Mouse (Mus musculus): ENCODE measurements around the gene Galr3. TPM values are rescaled to one million over a fixed set of nuclear protein-coding genes. Genes with fewer than 3 reads are reported as not detected.
A peak's percentile ranks its signal among the peaks of the same experiment; 100 is the strongest.

Galr3 gene
- polyA plus RNA-seq, 1 experiment from 2014 or later, result 0.17 TPM

DNA sequence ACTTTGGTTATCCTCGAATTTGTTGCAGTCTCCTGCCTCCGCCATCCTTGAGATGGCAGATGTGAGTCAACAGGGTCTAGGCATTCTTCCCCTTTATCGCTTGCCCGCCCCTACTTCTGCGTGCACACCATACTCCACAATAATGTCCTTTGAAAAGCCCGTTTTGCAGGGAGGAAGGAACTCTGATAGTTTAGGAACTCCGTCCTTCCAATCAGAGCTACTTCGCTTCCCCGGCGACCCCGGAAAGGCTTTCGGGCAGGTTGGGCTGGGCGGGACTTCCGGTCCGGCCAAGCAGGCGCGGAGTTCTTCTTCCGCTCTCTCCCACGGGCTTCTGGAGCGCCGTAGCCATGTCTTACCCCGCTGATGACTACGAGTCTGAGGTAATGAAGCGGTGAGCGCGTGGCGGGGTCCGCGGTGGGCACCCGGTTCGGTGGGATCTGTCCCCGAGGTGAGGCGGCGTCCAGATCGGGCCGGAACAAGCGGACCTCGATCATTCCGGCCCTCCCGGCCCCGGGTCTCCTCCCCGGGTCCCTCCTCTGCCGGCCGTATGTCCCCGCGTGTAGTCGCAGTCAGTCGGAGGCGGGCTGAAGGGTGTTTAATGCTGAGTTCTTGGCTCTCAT, 33.3 kb downstream of the Galr3 start, which contains the start of gene Eif3l:
Eif3l (plus strand) TSS at position 267 of the 620 bp plus-strand sequence.
- peaks cover 33% of the 10 kb centered on the region for H3K36me3 ChIP-seq
- peak within 1 kb of the TSS; percentile 89 for H3K27ac ChIP-seq (replicated peaks)
- peak; percentile 91 for ATAC-seq (ENCODE audit: low FRiP score)
- no peaks in the 10 kb centered on the region for H3K27me3 ChIP-seq (replicated peaks)
- peaks cover 22% of the 10 kb centered on the region for H3K4me1 ChIP-seq
- H3K4me3 ChIP-seq (replicated peaks), result peak within 1 kb of the TSS; percentile 97
- H3K9ac ChIP-seq (replicated peaks), result peak within 1 kb of the TSS; percentile 81
- WGBS, result under 1% methylated on average over 49 of the region's 49 CpGs
- H3K9me3 ChIP-seq (replicated peaks), result no peaks in the 10 kb centered on the region
- peak within 1 kb of the TSS; percentile 89 for H3K4me2 ChIP-seq

- peak overlapping the region; percentile 97 for H3K4me3 ChIP-seq (replicated peaks)
- H3K9me3 ChIP-seq (replicated peaks), result no peaks in the 10 kb centered on the region
- peak overlapping the region; percentile 81 for H3K9ac ChIP-seq (replicated peaks)
- no peak overlapping the region for H3K27ac ChIP-seq (replicated peaks)
- peaks cover 22% of the 10 kb centered on the region for H3K4me1 ChIP-seq
- peaks cover 38% of the 10 kb centered on the region for H3K36me3 ChIP-seq
- no peaks in the 10 kb centered on the region for H3K27me3 ChIP-seq (replicated peaks)
- WGBS, result 39% methylated on average over 15 of the region's 15 CpGs
- H3K4me2 ChIP-seq, result peak overlapping the region; percentile 89
- no peak for ATAC-seq (ENCODE audit: low FRiP score)
These were observed 34.1 kb downstream of the Galr3 start for GRCm38 (mm10) chr15:79075658-79076365.

- peaks cover 17% of the 10 kb centered on the region for H3K4me1 ChIP-seq
- H3K4me2 ChIP-seq, result no peak overlapping the region
- peaks cover 75% of the 10 kb centered on the region for H3K36me3 ChIP-seq
- no peaks in the 10 kb centered on the region for H3K9me3 ChIP-seq (replicated peaks)
- no peak overlapping the region for H3K4me3 ChIP-seq (replicated peaks)
- 91% methylated on average over 7 of the region's 7 CpGs for WGBS
- H3K27me3 ChIP-seq (replicated peaks), result no peaks in the 10 kb centered on the region
- ATAC-seq (ENCODE audit: low FRiP score), result no peak
- no peak overlapping the region for H3K27ac ChIP-seq (replicated peaks)
- no peak overlapping the region for H3K9ac ChIP-seq (replicated peaks)
These were observed 37.9 kb downstream of the Galr3 start for GRCm38 (mm10) chr15:79079567-79079966.

DNA sequence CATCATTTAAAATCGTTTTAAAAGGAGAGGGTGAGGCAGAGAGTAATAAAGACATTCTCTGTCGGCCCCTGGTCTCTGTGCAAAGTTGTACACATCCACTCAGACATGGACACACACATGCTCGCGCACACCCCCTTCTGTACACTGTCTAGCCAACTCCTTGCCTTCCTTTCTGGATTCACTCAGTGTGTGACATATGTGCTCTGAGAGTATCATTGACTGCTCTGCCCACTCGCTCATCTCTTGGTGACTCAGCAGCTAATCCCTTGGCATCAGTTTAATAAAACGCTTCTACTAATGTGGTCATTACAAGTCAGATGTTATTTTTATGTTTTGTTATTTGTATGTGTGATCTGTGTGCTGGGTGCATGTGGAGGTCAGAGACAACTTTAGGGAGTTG, 50.6 kb downstream of the Galr3 start:
- Histone ChIP-seq H3K27ac (replicated peaks) (no peak overlapping the region), H3K36me3 (peaks cover 77% of the 10 kb centered on the region), H3K9me3 (replicated peaks) (no peaks in the 10 kb centered on the region), H3K9ac (replicated peaks) (no peak overlapping the region), H3K4me3 (replicated peaks) (no peak overlapping the region), H3K27me3 (replicated peaks) (no peaks in the 10 kb centered on the region), H3K4me1 (peaks cover 1% of the 10 kb centered on the region; the same call in 1 of the 2 replicates), H3K4me2 (no peak overlapping the region)
- 92% methylated on average over 6 of the region's 6 CpGs for WGBS
- ATAC-seq (ENCODE audit: low FRiP score), result no peak

Small RNAs within 50 kb of the gene (microRNA-seq; reads per million reads assigned to microRNA genes)
- gene Mir6956, result not detected

Other genes with a start within 250 kb of the Galr3 start
- gene Card10, start 238.8 kb upstream of the Galr3 start, polyA plus RNA-seq (2015; fragmentation: Nextera tagmentation; extraction: Ambion mirVana), result 1.9 and 3.7 TPM in 2 replicates
- gene Cdc42ep1, start 199.3 kb upstream of the Galr3 start, polyA plus RNA-seq (2015; fragmentation: Nextera tagmentation; extraction: Ambion mirVana), result 12.0 and 16.2 TPM in 2 replicates
- 26.1 TPM in 1 of 2 replicates, not detected in the other for gene Lgals2, start 186.4 kb upstream of the Galr3 start, polyA plus RNA-seq (2015; fragmentation: Nextera tagmentation; extraction: Ambion mirVana)
- gene Gga1, start 164.7 kb upstream of the Galr3 start, polyA plus RNA-seq (2015; fragmentation: Nextera tagmentation; extraction: Ambion mirVana), result 42.6 and 44.1 TPM in 2 replicates
- gene Gm49510, start 142.2 kb upstream of the Galr3 start, polyA plus RNA-seq (2015; fragmentation: Nextera tagmentation; extraction: Ambion mirVana), result not detected in 2 replicates
- gene Sh3bp1, start 142.1 kb upstream of the Galr3 start, polyA plus RNA-seq (2015; fragmentation: Nextera tagmentation; extraction: Ambion mirVana), result 3.7 and 16.9 TPM in 2 replicates
- gene Pdxp, start 128.0 kb upstream of the Galr3 start, polyA plus RNA-seq (2015; fragmentation: Nextera tagmentation; extraction: Ambion mirVana), result 64.2 and 76.9 TPM in 2 replicates
- 218 and 380 TPM in 2 replicates for gene Lgals1, start 115.2 kb upstream of the Galr3 start, polyA plus RNA-seq (2015; fragmentation: Nextera tagmentation; extraction: Ambion mirVana)
- 63.0 and 63.2 TPM in 2 replicates for gene Nol12, start 107.0 kb upstream of the Galr3 start, polyA plus RNA-seq (2015; fragmentation: Nextera tagmentation; extraction: Ambion mirVana)
- gene Triobp, start 94.2 kb upstream of the Galr3 start, polyA plus RNA-seq (2015; fragmentation: Nextera tagmentation; extraction: Ambion mirVana), result 30.6 and 39.7 TPM in 2 replicates
- 169 and 222 TPM in 2 replicates for gene H1f0, start 13.4 kb upstream of the Galr3 start, polyA plus RNA-seq (2015; fragmentation: Nextera tagmentation; extraction: Ambion mirVana)
- 52.4 and 52.8 TPM in 2 replicates for gene Ankrd54, start 21.0 kb downstream of the Galr3 start, polyA plus RNA-seq (2015; fragmentation: Nextera tagmentation; extraction: Ambion mirVana)
- gene Eif3l, start 33.3 kb downstream of the Galr3 start, polyA plus RNA-seq (2015; fragmentation: Nextera tagmentation; extraction: Ambion mirVana), result 164 and 193 TPM in 2 replicates
- 11.6 and 12.2 TPM in 2 replicates for gene Micall1, start 67.0 kb downstream of the Galr3 start, polyA plus RNA-seq (2015; fragmentation: Nextera tagmentation; extraction: Ambion mirVana)
- 248 and 249 TPM in 2 replicates for gene Polr2f, start 99.1 kb downstream of the Galr3 start, polyA plus RNA-seq (2015; fragmentation: Nextera tagmentation; extraction: Ambion mirVana)
- gene 1700088E04Rik, start 99.4 kb downstream of the Galr3 start, polyA plus RNA-seq (2015; fragmentation: Nextera tagmentation; extraction: Ambion mirVana), result 11.3 and 12.6 TPM in 2 replicates
- 11.6 and 13.4 TPM in 2 replicates for gene Sox10, start 123.4 kb downstream of the Galr3 start, polyA plus RNA-seq (2015; fragmentation: Nextera tagmentation; extraction: Ambion mirVana)
- gene Pick1, start 187.3 kb downstream of the Galr3 start, polyA plus RNA-seq (2015; fragmentation: Nextera tagmentation; extraction: Ambion mirVana), result 89.9 and 99.7 TPM in 2 replicates
- 1.3 and 1.5 TPM in 2 replicates for gene Gm49486, start 187.5 kb downstream of the Galr3 start, polyA plus RNA-seq (2015; fragmentation: Nextera tagmentation; extraction: Ambion mirVana)
- 0.27 and 0.40 TPM in 2 replicates for gene Slc16a8, start 212.9 kb downstream of the Galr3 start, polyA plus RNA-seq (2015; fragmentation: Nextera tagmentation; extraction: Ambion mirVana)
- gene Baiap2l2, start 243.7 kb downstream of the Galr3 start, polyA plus RNA-seq (2015; fragmentation: Nextera tagmentation; extraction: Ambion mirVana), result 2.0 and 4.0 TPM in 2 replicates